Comparison of ENCODE assay signal across 15 mouse cellular contexts in genomic region chr10:93364881-93365280, GRCm38 (mm10). TPM values are rescaled to one million over a fixed set of nuclear protein-coding genes. Genes with fewer than 3 reads are reported as not detected.
DNase-seq lines count a peak whose midpoint lies in the region; ATAC-seq and TF ChIP-seq lines count a peak whose summit lies in the region.
"Had no signal": no experiment of that assay in that cellular context is flagged by ENCODE, and none has a peak within 500 bp of the region (broad histone marks: within the 10 kb centered on the region; RNA-seq: fewer than 3 reads in every experiment).

No protein-coding gene starts in this region.

- no peaks in the 10 kb centered on the region for H3K79me2 ChIP-seq in heart, adult 2 months (replicated peaks; ENCODE audit: control insufficient read depth, insufficient read depth, low read length)
- H3K79me2 ChIP-seq in macrophage (ENCODE audit: inconsistent target) = no peaks in the 10 kb centered on the region

- no peak overlapping the region for H3K4me2 ChIP-seq in heart, embryonic 12.5 days
- H3K4me2 ChIP-seq: embryonic facial prominence, embryonic 15.5 days; intestine, embryonic 15.5 days; liver, embryonic 12.5 days; neural tube, embryonic 13.5 days; stomach, embryonic 15.5 days had no signal

- WGBS in heart, adult 2 months = 43% methylated on average over 7 of the region's 7 CpGs
- WGBS in heart, embryonic 12.5 days = 70% methylated on average over 7 of the region's 7 CpGs
- WGBS in macrophage (ENCODE audit: missing documents) = 6% methylated on average over 7 of the region's 7 CpGs

- H3K27ac ChIP-seq in heart, adult 2 months = peak overlapping the region; percentile 64
- H3K27ac ChIP-seq in heart, embryonic 12.5 days (ENCODE audit: poor library complexity, severe bottlenecking) = no peak overlapping the region
- H3K27ac ChIP-seq in ES-Bruce4 (ENCODE audit: insufficient read depth, low read length) (peak overlapping the region; percentile 78), macrophage (peak overlapping the region; percentile 73)
- H3K27ac ChIP-seq: embryonic facial prominence, embryonic 15.5 days; intestine, embryonic 15.5 days; liver, embryonic 12.5 days; midbrain, embryonic 10.5 days; neural tube, embryonic 13.5 days; stomach, embryonic 15.5 days had no signal

- no peak for TF ChIP-seq EP300 in heart, adult 2 months (IDR thresholded peaks at IDR 0.05; ENCODE audit: insufficient read depth, low read depth, low read length)
- TF ChIP-seq EP300 in ES-Bruce4 (IDR thresholded peaks at IDR 0.05; ENCODE audit: insufficient read depth, low read depth, low read length) = no peak

- no peaks in the 10 kb centered on the region for H3K9me3 ChIP-seq in heart, embryonic 12.5 days (replicated peaks)
- no peaks in the 10 kb centered on the region for H3K9me3 ChIP-seq in ES-Bruce4 (replicated peaks; ENCODE audit: control insufficient read depth, insufficient read depth, low read length, poor library complexity, severe bottlenecking)
- H3K9me3 ChIP-seq: embryonic facial prominence, embryonic 15.5 days; intestine, embryonic 15.5 days; liver, embryonic 12.5 days; midbrain, embryonic 10.5 days; neural tube, embryonic 13.5 days; stomach, embryonic 15.5 days had no signal

- peak; percentile 33 to 37 for DNase-seq in heart, adult 2 months
- peak; percentile 79 for DNase-seq in A20 (ENCODE audit: low read depth, low spot score)
- DNase-seq in layer of hippocampus, postnatal 25 days (ENCODE audit: extremely low spot score in 1 of 2, low spot score in 1 of 2) = no peak
- no peak for DNase-seq in frontal cortex, postnatal 36 days (ENCODE audit: low spot score in 2 of 2)
- DNase-seq: cerebellum, postnatal 14 days; thymus, postnatal 25 days had no signal

- no peak for TF ChIP-seq CTCF in heart, adult 2 months (IDR thresholded peaks at IDR 0.05)
- no peak for TF ChIP-seq CTCF in ES-Bruce4 (IDR thresholded peaks at IDR 0.05; ENCODE audit: low read depth, low read length)

- no peaks in the 10 kb centered on the region for H3K27me3 ChIP-seq in heart, adult 2 months (ENCODE audit: control insufficient read depth, insufficient read depth, low read length)
- H3K27me3 ChIP-seq in heart, embryonic 12.5 days (replicated peaks) = no peaks in the 10 kb centered on the region
- no peaks in the 10 kb centered on the region for H3K27me3 ChIP-seq in ES-Bruce4 (ENCODE audit: control insufficient read depth, insufficient read depth, low read length, poor library complexity, severe bottlenecking)
- H3K27me3 ChIP-seq: embryonic facial prominence, embryonic 15.5 days; intestine, embryonic 15.5 days; liver, embryonic 12.5 days; neural tube, embryonic 13.5 days; stomach, embryonic 15.5 days had no signal

- ATAC-seq in heart, embryonic 12.5 days (ENCODE audit: insufficient number of reproducible peaks, low FRiP score) = no peak
- ATAC-seq: intestine, embryonic 15.5 days; liver, embryonic 12.5 days had no signal

- no peaks in the 10 kb centered on the region for H3K36me3 ChIP-seq in heart, adult 2 months (ENCODE audit: control insufficient read depth, insufficient read depth, low read length)
- no peaks in the 10 kb centered on the region for H3K36me3 ChIP-seq in heart, embryonic 12.5 days
- no peaks in the 10 kb centered on the region for H3K36me3 ChIP-seq in ES-Bruce4 (ENCODE audit: control insufficient read depth, insufficient read depth, low read length, poor library complexity, severe bottlenecking)
- H3K36me3 ChIP-seq in macrophage (ENCODE audit: inconsistent target) = no peaks in the 10 kb centered on the region
- H3K36me3 ChIP-seq: embryonic facial prominence, embryonic 15.5 days; intestine, embryonic 15.5 days; liver, embryonic 12.5 days; midbrain, embryonic 10.5 days; neural tube, embryonic 13.5 days; stomach, embryonic 15.5 days had no signal

- intact Hi-C loops in heart, adult 2 months (cut with DNase I) = no loop called here

- no peak overlapping the region for H3K9ac ChIP-seq in heart, adult 2 months (ENCODE audit: low read depth, low read length)
- no peak overlapping the region for H3K9ac ChIP-seq in heart, embryonic 12.5 days
- no peak overlapping the region for H3K9ac ChIP-seq in ES-Bruce4 (ENCODE audit: low read depth, poor library complexity, severe bottlenecking)
- H3K9ac ChIP-seq: embryonic facial prominence, embryonic 15.5 days; intestine, embryonic 15.5 days; liver, embryonic 12.5 days; neural tube, embryonic 13.5 days; stomach, embryonic 15.5 days had no signal

- no peak for TF ChIP-seq POLR2A in heart, adult 2 months (IDR thresholded peaks at IDR 0.05; ENCODE audit: insufficient read depth, low read depth, low read length)
- no peak for TF ChIP-seq POLR2A in ES-Bruce4 (IDR thresholded peaks at IDR 0.05; ENCODE audit: insufficient read depth, low read length)

- no peak overlapping the region for H3K4me3 ChIP-seq in heart, adult 2 months
- no peak overlapping the region for H3K4me3 ChIP-seq in heart, embryonic 12.5 days
- H3K4me3 ChIP-seq in ES-Bruce4 (ENCODE audit: low read depth, low read length) (no peak overlapping the region; the same call in 1 of the 2 replicates), macrophage (ENCODE audit: inconsistent target) (no peak overlapping the region)
- H3K4me3 ChIP-seq: embryonic facial prominence, embryonic 15.5 days; intestine, embryonic 15.5 days; liver, embryonic 12.5 days; midbrain, embryonic 10.5 days; neural tube, embryonic 13.5 days; stomach, embryonic 15.5 days had no signal

- H3K4me1 ChIP-seq in heart, adult 2 months (ENCODE audit: control insufficient read depth, insufficient read depth, low read length) = peaks cover 13% of the 10 kb centered on the region
- H3K4me1 ChIP-seq in heart, embryonic 12.5 days (replicated peaks) = peaks cover 9% of the 10 kb centered on the region
- H3K4me1 ChIP-seq in ES-Bruce4 (ENCODE audit: control insufficient read depth, insufficient read depth, low read length) = peaks cover 11% of the 10 kb centered on the region
- H3K4me1 ChIP-seq: embryonic facial prominence, embryonic 15.5 days; intestine, embryonic 15.5 days; liver, embryonic 12.5 days; neural tube, embryonic 13.5 days; stomach, embryonic 15.5 days had no signal

RNA-seq across cellular contexts. Expression of gene Elk3, which starts 53.9 kb away (rescaled TPM):
- total RNA-seq in heart, adult 2 months (2021) = 10 to 100 TPM; 33.8 to 39.4 TPM
- polyA plus RNA-seq in heart, adult 2 months (2012; rRNA removed) = 31.9 and 32.1 TPM in 2 replicates
- 36.8 and 41.0 TPM in 2 replicates for polyA plus RNA-seq in heart, embryonic 12.5 days (2016; fragmentation: Nextera tagmentation; extraction: Ambion mirVana)
- 11.0 and 11.9 TPM in 2 replicates for polyA plus RNA-seq in ES-Bruce4 (2011; ENCODE audit: insufficient read depth, insufficient read length, low read depth, missing spikeins)
- total RNA-seq in macrophage (2018; cell fraction: chromatin; rRNA removed) = 100 to 1,000 TPM in 2 of 26 experiments, 10 to 100 TPM in 23, 1 to 10 TPM in 1; 9.0 to 119 (median 25.1) TPM
- 10 to 100 TPM; 23.0 to 41.3 (median 26.4) TPM for total RNA-seq in macrophage (2018; cell fraction: cytosol; rRNA removed)
- total RNA-seq in macrophage (2018; cell fraction: nucleus; rRNA removed) = 10 to 100 TPM; 13.1 to 60.4 (median 22.7) TPM
- 22.5 to 61.1 TPM (median 23.9 TPM) in 3 replicates for polyA plus RNA-seq in macrophage (2018)
- 1 to 10 TPM; 7.6 to 8.5 TPM for total RNA-seq in layer of hippocampus, postnatal 25 days (2021)

Comparison
In these comparisons a context has a peak if more than half of its experiments do, and no peak if none do; other contexts are left out.
1. DNase-seq: peak in heart, adult 2 months (2 of 2) and A20 (single experiment); none in layer of hippocampus, postnatal 25 days (0 of 2) and frontal cortex, postnatal 36 days (0 of 2).